Comparison of ENCODE assay signal across 9 mouse cellular contexts in the genomic region with DNA sequence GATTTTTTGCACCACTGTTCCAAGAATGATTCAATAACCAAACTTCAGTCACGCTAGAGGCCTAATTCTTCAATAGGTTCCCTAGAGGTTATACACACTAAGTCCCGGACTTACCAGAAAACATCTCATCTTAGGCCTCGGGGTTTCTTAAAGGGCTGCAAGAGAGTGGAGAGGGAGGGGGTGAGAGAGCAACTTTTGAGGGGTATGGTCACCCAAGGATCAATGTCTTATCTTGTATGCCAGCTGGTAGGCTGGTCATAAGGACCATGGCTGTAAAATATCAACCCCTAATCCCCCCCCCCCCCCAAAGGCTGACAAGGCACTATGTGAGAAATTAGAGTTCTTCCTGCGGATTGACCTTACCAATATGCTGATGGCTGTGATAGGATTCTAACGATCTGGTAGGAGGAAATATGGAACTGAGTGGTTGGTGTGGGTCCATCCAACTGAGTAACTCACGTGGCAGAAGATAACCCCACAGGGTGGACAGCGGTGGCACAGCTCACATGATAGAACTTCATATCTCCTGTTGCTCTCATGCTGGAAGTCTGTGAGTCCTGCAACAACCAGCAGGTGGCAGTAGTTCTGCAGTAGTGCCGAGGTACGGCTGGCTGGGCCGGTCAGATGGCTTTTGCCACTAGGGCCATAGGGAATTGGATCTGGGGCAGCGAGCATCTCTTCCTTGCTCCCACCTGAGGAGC.
DNase-seq lines count a peak whose midpoint lies in the region; ATAC-seq lines count a peak whose summit lies in the region.
"Had no signal": no experiment of that assay in that cellular context is flagged by ENCODE, and none has a peak within 500 bp of the region (broad histone marks: within the 10 kb centered on the region; RNA-seq: fewer than 3 reads in every experiment).

No protein-coding gene starts in this region.

- H3K4me3 ChIP-seq in embryonic facial prominence, embryonic 14.5 days (ENCODE audit: low read depth, low read length): no peak overlapping the region
- H3K4me3 ChIP-seq in hindbrain, embryonic 13.5 days: no peak overlapping the region
- H3K4me3 ChIP-seq in stomach, embryonic 14.5 days (ENCODE audit: low read depth, low read length): no peak overlapping the region
- H3K4me3 ChIP-seq: limb, embryonic 15.5 days had no signal

- intact Hi-C loops in gastrocnemius, postnatal 36 days (cut with DNase I): no loop called here

- peak; percentile 47; the same call in 1 of the 2 replicates for ATAC-seq in embryonic facial prominence, embryonic 14.5 days (ENCODE audit: low read depth)
- peak; percentile 43 for ATAC-seq in hindbrain, embryonic 13.5 days (ENCODE audit: low FRiP score)
- peak; percentile 56 for ATAC-seq in stomach, embryonic 14.5 days (ENCODE audit: insufficient number of reproducible peaks, insufficient read depth, low FRiP score, low read depth)

- no peak overlapping the region for H3K4me2 ChIP-seq in embryonic facial prominence, embryonic 14.5 days (ENCODE audit: low read depth, low read length)
- H3K4me2 ChIP-seq in hindbrain, embryonic 13.5 days: no peak overlapping the region
- no peak overlapping the region for H3K4me2 ChIP-seq in stomach, embryonic 14.5 days (replicated peaks; ENCODE audit: low read depth, low read length)
- H3K4me2 ChIP-seq: limb, embryonic 15.5 days had no signal

- no peaks in the 10 kb centered on the region for H3K4me1 ChIP-seq in embryonic facial prominence, embryonic 14.5 days (ENCODE audit: control insufficient read depth, insufficient read depth, low read length)
- no peaks in the 10 kb centered on the region for H3K4me1 ChIP-seq in hindbrain, embryonic 13.5 days (replicated peaks)
- H3K4me1 ChIP-seq in stomach, embryonic 14.5 days (ENCODE audit: control insufficient read depth, insufficient read depth, low read length): no peaks in the 10 kb centered on the region
- H3K4me1 ChIP-seq: limb, embryonic 15.5 days had no signal

- no peak overlapping the region for H3K9ac ChIP-seq in embryonic facial prominence, embryonic 14.5 days (ENCODE audit: low read depth, low read length)
- H3K9ac ChIP-seq in hindbrain, embryonic 13.5 days: no peak overlapping the region
- H3K9ac ChIP-seq in stomach, embryonic 14.5 days (replicated peaks; ENCODE audit: low read depth, low read length): no peak overlapping the region
- H3K9ac ChIP-seq: limb, embryonic 15.5 days had no signal

- no peaks in the 10 kb centered on the region for H3K27me3 ChIP-seq in embryonic facial prominence, embryonic 14.5 days (replicated peaks; ENCODE audit: control insufficient read depth, insufficient read depth, low read length)
- no peaks in the 10 kb centered on the region for H3K27me3 ChIP-seq in hindbrain, embryonic 13.5 days
- H3K27me3 ChIP-seq in stomach, embryonic 14.5 days (ENCODE audit: control insufficient read depth, insufficient read depth, low read length): no peaks in the 10 kb centered on the region
- H3K27me3 ChIP-seq: limb, embryonic 15.5 days had no signal

- H3K27ac ChIP-seq in embryonic facial prominence, embryonic 14.5 days (replicated peaks; ENCODE audit: low read depth, low read length): no peak overlapping the region
- no peak overlapping the region for H3K27ac ChIP-seq in hindbrain, embryonic 13.5 days
- no peak overlapping the region for H3K27ac ChIP-seq in stomach, embryonic 14.5 days (ENCODE audit: low read length)
- H3K27ac ChIP-seq: limb, embryonic 15.5 days had no signal

- DNase-seq in gastrocnemius, postnatal 10 days: peak; percentile 19
- no peak for DNase-seq in gastrocnemius, postnatal 36 days
- peak; percentile 68 for DNase-seq in adrenal gland, postnatal 10 days
- DNase-seq in embryonic facial prominence, embryonic 14.5 days (ENCODE audit: low spot score): peak; percentile 55
- peak; percentile 10 for DNase-seq in layer of hippocampus, adult 9-11 months
- DNase-seq in lung, postnatal 14 days: peak; percentile 17

- no peaks in the 10 kb centered on the region for H3K9me3 ChIP-seq in embryonic facial prominence, embryonic 14.5 days (ENCODE audit: control insufficient read depth, low read length)
- H3K9me3 ChIP-seq in hindbrain, embryonic 13.5 days: no peaks in the 10 kb centered on the region
- no peaks in the 10 kb centered on the region for H3K9me3 ChIP-seq in stomach, embryonic 14.5 days (ENCODE audit: control insufficient read depth, low read depth, low read length)
- H3K9me3 ChIP-seq: limb, embryonic 15.5 days had no signal

- WGBS in embryonic facial prominence, embryonic 14.5 days: 42% methylated on average over 11 of the region's 11 CpGs
- 47% methylated on average over 11 of the region's 11 CpGs for WGBS in hindbrain, embryonic 13.5 days
- WGBS in stomach, embryonic 14.5 days: 44% methylated on average over 11 of the region's 11 CpGs

- no peaks in the 10 kb centered on the region for H3K36me3 ChIP-seq in embryonic facial prominence, embryonic 14.5 days (ENCODE audit: control insufficient read depth, insufficient read depth, low read length)
- no peaks in the 10 kb centered on the region for H3K36me3 ChIP-seq in hindbrain, embryonic 13.5 days
- H3K36me3 ChIP-seq in stomach, embryonic 14.5 days (ENCODE audit: control insufficient read depth, insufficient read depth, low read length): no peaks in the 10 kb centered on the region
- H3K36me3 ChIP-seq: limb, embryonic 15.5 days had no signal

Comparison
In these comparisons a context has a peak if more than half of its experiments do, and no peak if none do; other contexts are left out.
1. DNase-seq: peak in gastrocnemius, postnatal 10 days (single experiment), adrenal gland, postnatal 10 days (single experiment), embryonic facial prominence, embryonic 14.5 days (single experiment), layer of hippocampus, adult 9-11 months (single experiment) and lung, postnatal 14 days (single experiment); none in gastrocnemius, postnatal 36 days (0 of 2).
2. Peak in every context shown above with its lines, with median percentiles within 50 percentile points of each other: ATAC-seq.